Mouse (Mus musculus) testis, adult 2 months (tissue): ENCODE results near the gene Aunip.

Experiments used
- CTCF ChIP-seq: fragments of 200-500 bp; IDR thresholded peaks from 2 replicates; pipeline ENCODE4 v1.5.1; 2012; ENCODE audit warnings: low read depth, mild to moderate bottlenecking, inconsistent platforms, low read length, moderate library complexity; ENCODE audit not compliant: control insufficient read depth, insufficient read depth, insufficient replicate concordance
- POLR2A ChIP-seq: fragments of 200-500 bp; IDR thresholded peaks from 2 replicates; pipeline ENCODE4 v1.6.1; 2012; ENCODE audit warnings: low read depth, mild to moderate bottlenecking, inconsistent platforms, low read length, moderate library complexity; ENCODE audit not compliant: control insufficient read depth

- no peak for TF ChIP-seq CTCF
- no peak for TF ChIP-seq POLR2A
These were observed 27.6 kb upstream of the Aunip start for GRCm38 (mm10) chr4:134483078-134483688.
